12 mouse cellular contexts compared by ENCODE assay signal in genomic region chr13:53001511-53001935, GRCm38 (mm10). TPM values are rescaled to one million over a fixed set of nuclear protein-coding genes. Genes with fewer than 3 reads are reported as not detected.
DNase-seq lines count a peak whose midpoint lies in the region; ATAC-seq lines count a peak whose summit lies in the region.
"Had no signal": no experiment of that assay in that cellular context is flagged by ENCODE, and none has a peak within 500 bp of the region (broad histone marks: within the 10 kb centered on the region; RNA-seq: fewer than 3 reads in every experiment).

No protein-coding gene starts in this region.

- H3K9me3 ChIP-seq in liver, embryonic 13.5 days (replicated peaks): no peaks in the 10 kb centered on the region
- H3K9me3 ChIP-seq: heart, embryonic 15.5 days; neural tube, embryonic 12.5 days had no signal

- no peak overlapping the region for H3K9ac ChIP-seq in liver, embryonic 13.5 days
- H3K9ac ChIP-seq: heart, embryonic 15.5 days; neural tube, embryonic 12.5 days had no signal

- 58% methylated on average over 2 of the region's 2 CpGs for WGBS in liver, embryonic 13.5 days (ENCODE audit: insufficient replicate concordance)

- ATAC-seq in liver, embryonic 13.5 days (ENCODE audit: low read depth): 0 out of 2 replicates have a peak, but pooled peaks have one; percentile 20
- peak; percentile 21 for ATAC-seq in activated CD4-positive, CD25-positive, alpha-beta regulatory T cell, adult 4 months
- ATAC-seq: forebrain, embryonic 14.5 days had no signal

- H3K36me3 ChIP-seq in liver, embryonic 13.5 days: no peaks in the 10 kb centered on the region
- H3K36me3 ChIP-seq: G1E; heart, embryonic 15.5 days; neural tube, embryonic 12.5 days had no signal

- no peak for DNase-seq in liver, embryonic 13.5 days
- no peak for DNase-seq in liver
- DNase-seq in induced T-regulatory cell, adult 2 months (ENCODE audit: low read depth): peak; percentile 60
- DNase-seq in skeletal muscle tissue, adult 2 months (ENCODE audit: low read depth, low spot score): peak; percentile 40
- DNase-seq in frontal cortex, postnatal 14 days (ENCODE audit: low spot score in 2 of 2): no peak
- DNase-seq in layer of hippocampus, postnatal 14 days (ENCODE audit: low spot score in 2 of 2): no peak
- DNase-seq in frontal cortex, postnatal 25 days (ENCODE audit: low spot score in 2 of 2): no peak

- H3K4me3 ChIP-seq in liver, embryonic 13.5 days (replicated peaks): no peak overlapping the region
- H3K4me3 ChIP-seq: heart, embryonic 15.5 days; neural tube, embryonic 12.5 days had no signal

- H3K4me1 ChIP-seq in liver, embryonic 13.5 days (replicated peaks): peaks cover 8% of the 10 kb centered on the region
- H3K4me1 ChIP-seq: neural tube, embryonic 12.5 days had no signal

- no peak overlapping the region for H3K27ac ChIP-seq in liver, embryonic 13.5 days
- H3K27ac ChIP-seq: heart, embryonic 15.5 days; neural tube, embryonic 12.5 days had no signal

- no peak overlapping the region for H3K4me2 ChIP-seq in liver, embryonic 13.5 days
- H3K4me2 ChIP-seq: heart, embryonic 15.5 days; neural tube, embryonic 12.5 days had no signal

- no peaks in the 10 kb centered on the region for H3K27me3 ChIP-seq in liver, embryonic 13.5 days
- H3K27me3 ChIP-seq: heart, embryonic 15.5 days; neural tube, embryonic 12.5 days had no signal

RNA-seq across cellular contexts. Expression of gene Nfil3, which starts 20.6 kb away (rescaled TPM):
- polyA plus RNA-seq in liver, embryonic 13.5 days (2015; fragmentation: Nextera tagmentation; extraction: Ambion mirVana): 3.6 and 4.3 TPM in 2 replicates
- polyA plus RNA-seq in activated CD4-positive, CD25-positive, alpha-beta regulatory T cell, adult 4 months (2017; shearing (Covaris generic)): 1 to 10 TPM; 3.7 to 4.2 TPM
- 10 to 100 TPM; 10.7 to 13.6 TPM for total RNA-seq in layer of hippocampus, postnatal 14 days (2021)

Comparison
In these comparisons a context has a peak if more than half of its experiments do, and no peak if none do; other contexts are left out.
1. DNase-seq: peak in induced T-regulatory cell, adult 2 months (single experiment) and skeletal muscle tissue, adult 2 months (single experiment); none in liver, embryonic 13.5 days (single experiment), liver (single experiment), frontal cortex, postnatal 14 days (0 of 2), layer of hippocampus, postnatal 14 days (0 of 2) and frontal cortex, postnatal 25 days (0 of 2).